Mouse (Mus musculus): ENCODE data around the gene B4galnt1.

DNA sequence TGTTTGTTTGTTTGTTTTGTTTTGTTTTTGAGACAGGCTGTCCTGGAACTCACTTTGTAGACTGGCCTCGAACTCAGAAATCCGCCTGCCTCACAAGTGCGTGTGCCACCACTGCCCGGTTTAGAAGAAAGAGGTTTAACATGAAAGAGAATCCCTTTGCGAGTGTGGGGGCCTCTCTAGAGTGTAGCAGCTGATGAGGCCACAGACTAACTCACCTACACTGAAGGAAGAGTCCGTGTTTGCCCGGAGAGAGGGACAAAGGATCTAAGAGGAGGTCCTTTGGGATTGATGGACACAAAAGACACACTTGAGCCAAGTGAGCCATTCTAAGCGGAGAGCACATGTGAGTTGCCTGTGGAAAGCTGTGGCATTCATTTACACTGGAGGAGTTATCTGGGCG is 12.2 kb downstream of the B4galnt1 start:
- TF ChIP-seq EP300 (IDR thresholded peaks at IDR 0.05; ENCODE audit: low read length) (no peak), CTCF (conservative IDR thresholded peaks at IDR 0.05 in 1 of 2, IDR thresholded peaks at IDR 0.05 in 1 of 2; ENCODE audit: low read depth in 2 of 2, low read length in 2 of 2) (no peak), POLR2AphosphoS2 (IDR thresholded peaks at IDR 0.05; ENCODE audit: low read depth, low read length) (no peak), JUND (conservative IDR thresholded peaks at IDR 0.05; ENCODE audit: low read depth, low read length) (no peak), TCF12 (IDR thresholded peaks at IDR 0.05; ENCODE audit: low read depth, low read length) (no peak), MAX (IDR thresholded peaks at IDR 0.05; ENCODE audit: low read length) (no peak)

Measured in CH12.LX (cell line).